Mouse (Mus musculus) liver, embryonic 14.5 days (tissue): ENCODE data around the gene Myo15. TPM values are rescaled to one million over a fixed set of nuclear protein-coding genes. Genes with fewer than 3 reads are reported as not detected.

ENCODE experiments used
- ATAC-seq: fragments of 200-750 bp; cut with Nextera tagmentation; 2 replicates; pipeline ENCODE4 v1.8.0; 2017; ENCODE audit warnings: moderate number of reproducible peaks, mild to moderate bottlenecking, moderate library complexity; ENCODE audit not compliant: insufficient read depth
- DNase-seq, 3 experiments: peaks; one replicate each; pipeline ENCODE4 v3.0.0-alpha.2; 2012 to 2013; ENCODE audit warnings: low read depth in 3 of 3, low spot score in 3 of 3
- H3K27ac ChIP-seq: fragments of 300-500 bp; sonication (generic); 2 replicates; pipeline ENCODE4 v1.5.1; 2014; ENCODE audit warnings: moderate library complexity, mild to moderate bottlenecking, control low read depth, inconsistent platforms
- H3K27me3 ChIP-seq: fragments of 300-500 bp; sonication (generic); 2 replicates; pipeline ENCODE4 v1.6.1; 2014; ENCODE audit warnings: mild to moderate bottlenecking, low read length, moderate library complexity; ENCODE audit not compliant: control insufficient read depth, insufficient read depth
- H3K36me3 ChIP-seq: fragments of 300-500 bp; sonication (generic); replicated peaks from 2 replicates; pipeline ENCODE4 v1.6.1; 2014; ENCODE audit warnings: low read depth; ENCODE audit not compliant: control insufficient read depth, insufficient read depth
- H3K4me1 ChIP-seq, 2 experiments: fragments of 200-500 bp in 1 of 2; fragments of 300-500 bp in 1 of 2; sonication (generic) in 1 of 2; replicated peaks; 2 replicates each; pipeline ENCODE4 v1.6.1; 2012 to 2014; ENCODE audit warnings: antibody characterized with exemption in 1 of 2, inconsistent platforms in 1 of 2, low read length in 1 of 2; ENCODE audit not compliant: control insufficient read depth in 2 of 2, insufficient read depth in 2 of 2
- H3K4me2 ChIP-seq: fragments of 300-500 bp; sonication (generic); 2 replicates; pipeline ENCODE4 v1.6.1; 2014; ENCODE audit warnings: low read depth, mild to moderate bottlenecking, control low read depth, moderate library complexity
- H3K4me3 ChIP-seq, 2 experiments: fragments of 200-500 bp in 1 of 2; fragments of 300-500 bp in 1 of 2; sonication (generic) in 1 of 2; 2 replicates each; pipeline ENCODE4 v1.5.1; 2012 to 2014; ENCODE audit warnings: low read depth in 2 of 2, low read length in 2 of 2, mild to moderate bottlenecking in 2 of 2, control low read depth in 1 of 2, inconsistent platforms in 1 of 2, moderate library complexity in 1 of 2; ENCODE audit not compliant: insufficient read depth in 1 of 2
- H3K9ac ChIP-seq: fragments of 300-500 bp; sonication (generic); replicated peaks from 2 replicates; pipeline ENCODE4 v1.6.1; 2014; ENCODE audit warnings: mild to moderate bottlenecking, control low read depth, moderate library complexity
- H3K9me3 ChIP-seq: fragments of 300-500 bp; sonication (generic); 2 replicates; pipeline ENCODE4 v1.6.1; 2016; ENCODE audit warnings: low read length, mixed read lengths; ENCODE audit not compliant: control insufficient read depth
- CTCF ChIP-seq: IDR thresholded peaks from 2 replicates; pipeline ENCODE4 v1.5.1; 2016; ENCODE audit warnings: antibody characterized with exemption, low read depth, control low read depth
- EP300 ChIP-seq: IDR thresholded peaks from 2 replicates; pipeline ENCODE4 v1.6.1; 2016; ENCODE audit warnings: antibody characterized with exemption, low read depth
- WGBS: fragments of 180-500 bp; shearing (Covaris S2); extraction: QIAGEN DNeasy Blood & Tissue Kit; methylation state at CpG from one replicate; pipeline ENCODE4 v1.1.7; 2014; ENCODE audit not compliant: insufficient replicate concordance; 5-methylcytosine and 5-hydroxymethylcytosine counted together
- polyA plus RNA-seq, 2 experiments: library from polyadenylated mRNA; depleted of rRNA in 1 of 2; stranded (reverse) in 1 of 2; unstranded in 1 of 2; fragments of >200 nt; fragmentation: Nextera tagmentation in 1 of 2; extraction: Ambion mirVana in 1 of 2; gene quantifications; 2 replicates each; pipeline versions ENCODE4 v1.2.1 to v1.2.3; 2012 to 2014

Myo15 gene
- polyA plus RNA-seq, 2 experiments = 0.18 to 0.64 TPM

DNA sequence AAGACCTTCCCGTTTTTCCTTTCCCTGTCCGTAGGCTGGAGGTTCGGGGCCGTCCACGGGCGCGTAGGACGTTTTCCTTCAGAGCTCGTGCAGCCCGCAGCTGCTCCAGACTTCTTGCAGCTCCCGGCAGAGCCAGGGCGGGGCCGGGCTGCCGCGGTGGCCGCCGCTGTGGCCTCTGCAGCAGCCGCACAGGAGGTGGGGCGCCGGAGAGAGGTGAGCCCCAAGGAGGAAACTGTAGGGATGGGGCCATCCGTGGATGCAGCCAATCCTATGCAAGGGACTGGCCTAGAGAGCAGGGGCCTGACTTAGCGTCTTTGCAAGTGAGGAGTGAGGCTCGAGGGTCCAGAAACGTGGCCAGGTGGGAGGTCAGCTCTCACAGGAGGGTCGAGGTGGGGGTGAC is 40.4 kb downstream of the Myo15 start:
- Histone ChIP-seq H3K36me3 (no peaks in the 10 kb centered on the region), H3K9me3 (no peaks in the 10 kb centered on the region), H3K4me3 (peak overlapping the region; percentile 23 to 51), H3K27me3 (no peaks in the 10 kb centered on the region), H3K4me2 (peak overlapping the region; percentile 90), H3K4me1 (peaks cover 15 to 21% of the 10 kb centered on the region in 2 experiments), H3K27ac (peak overlapping the region; percentile 75), H3K9ac (peak overlapping the region; percentile 43)
- DNase-seq (peak; percentile 23 to 50 (median 49)), ATAC-seq (peak; percentile 82)
- WGBS = under 1% methylated on average over 25 of the region's 25 CpGs
- TF ChIP-seq EP300 (no peak), CTCF (no peak)

DNA sequence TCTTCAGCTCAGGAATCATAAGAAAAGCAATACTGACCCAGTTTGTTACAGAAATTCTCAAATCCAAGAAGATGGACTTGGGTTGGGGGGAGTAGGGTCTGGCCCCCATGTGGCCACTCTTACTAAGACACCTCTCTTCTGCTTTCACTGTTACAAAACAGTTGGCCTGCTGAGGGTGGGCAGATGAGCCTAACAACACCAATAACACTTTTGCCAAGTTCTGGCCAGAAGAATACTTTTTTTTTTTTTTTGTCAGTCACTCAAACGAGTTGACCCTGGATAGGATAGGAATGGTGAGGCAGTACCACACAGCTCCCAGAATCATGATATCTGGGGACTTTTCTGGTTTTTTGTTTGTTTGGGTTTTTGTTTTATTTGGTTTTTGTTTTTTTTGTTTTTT is 42.8 kb downstream of the Myo15 start:
- H3K4me1 ChIP-seq = peaks cover 15 to 21% of the 10 kb centered on the region in 2 experiments
- no peak overlapping the region for H3K27ac ChIP-seq
- WGBS = 74% methylated on average over 1 of the region's 1 CpGs
- no peaks in the 10 kb centered on the region for H3K27me3 ChIP-seq
- H3K9ac ChIP-seq = no peak overlapping the region
- H3K4me3 ChIP-seq = no peak overlapping the region
- ATAC-seq (no peak), DNase-seq (no peak)
- H3K4me2 ChIP-seq = no peak overlapping the region
- H3K36me3 ChIP-seq = no peaks in the 10 kb centered on the region
- H3K9me3 ChIP-seq = no peaks in the 10 kb centered on the region
- TF ChIP-seq CTCF (no peak), EP300 (no peak)

DNA sequence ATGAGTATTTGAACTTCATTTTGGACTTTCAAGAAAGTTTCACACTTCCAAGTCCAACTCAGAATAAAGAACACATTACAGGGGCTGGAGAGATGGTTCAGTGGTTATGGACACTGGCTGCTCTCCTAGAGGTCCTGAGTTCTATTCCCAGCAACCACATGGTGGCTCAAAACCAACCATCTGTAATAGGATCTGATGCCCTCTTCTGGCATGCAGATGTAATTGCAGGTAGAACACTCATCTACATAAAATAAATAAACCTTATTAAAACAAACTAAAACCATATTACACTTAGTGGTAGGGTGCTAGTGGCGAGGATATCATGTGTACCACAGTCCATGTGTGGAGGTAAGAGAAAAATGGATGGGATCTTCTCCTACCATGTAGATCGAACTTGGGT is 43.4 kb downstream of the Myo15 start:
- DNase-seq (no peak), ATAC-seq (no peak)
- H3K36me3 ChIP-seq = no peaks in the 10 kb centered on the region
- H3K4me3 ChIP-seq = no peak overlapping the region
- peaks cover 15 to 21% of the 10 kb centered on the region in 2 experiments for H3K4me1 ChIP-seq
- H3K27me3 ChIP-seq = no peaks in the 10 kb centered on the region
- no peaks in the 10 kb centered on the region for H3K9me3 ChIP-seq
- no peak overlapping the region for H3K9ac ChIP-seq
- 55% methylated on average over 2 of the region's 2 CpGs for WGBS
- peak; percentile 71 for TF ChIP-seq CTCF
- TF ChIP-seq EP300 = no peak
- H3K4me2 ChIP-seq = no peak overlapping the region
- H3K27ac ChIP-seq = no peak overlapping the region

DNA sequence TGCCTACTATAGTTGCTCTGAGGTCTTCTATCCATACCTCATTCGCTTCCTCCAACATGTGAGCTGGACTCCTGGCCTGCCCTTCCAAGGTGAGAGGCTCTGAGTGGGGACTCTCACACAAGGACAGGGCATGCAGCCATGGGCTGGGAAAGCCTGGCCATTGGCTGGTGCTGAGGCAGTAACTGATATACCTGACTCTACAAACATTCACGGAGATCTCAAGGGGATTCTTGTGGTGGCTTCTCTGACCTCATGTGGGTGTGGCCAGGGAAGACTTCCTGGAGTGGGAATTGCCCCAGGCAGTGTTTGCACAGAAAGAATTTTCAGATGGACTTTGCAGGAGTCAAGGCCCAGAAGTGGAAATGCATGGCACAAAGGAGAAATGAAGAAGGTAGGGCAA is 45.8 kb downstream of the Myo15 start:
- ATAC-seq (no peak), DNase-seq (no peak)
- Histone ChIP-seq H3K4me2 (no peak overlapping the region), H3K4me3 (no peak overlapping the region), H3K27me3 (no peaks in the 10 kb centered on the region), H3K4me1 (peaks cover 2 to 3% of the 10 kb centered on the region in 2 experiments; a peak in 2 of 4 replicates), H3K36me3 (no peaks in the 10 kb centered on the region), H3K9me3 (no peaks in the 10 kb centered on the region), H3K27ac (no peak overlapping the region), H3K9ac (no peak overlapping the region)
- 54% methylated on average over 2 of the region's 2 CpGs for WGBS
- TF ChIP-seq EP300 (no peak), CTCF (no peak)

DNA sequence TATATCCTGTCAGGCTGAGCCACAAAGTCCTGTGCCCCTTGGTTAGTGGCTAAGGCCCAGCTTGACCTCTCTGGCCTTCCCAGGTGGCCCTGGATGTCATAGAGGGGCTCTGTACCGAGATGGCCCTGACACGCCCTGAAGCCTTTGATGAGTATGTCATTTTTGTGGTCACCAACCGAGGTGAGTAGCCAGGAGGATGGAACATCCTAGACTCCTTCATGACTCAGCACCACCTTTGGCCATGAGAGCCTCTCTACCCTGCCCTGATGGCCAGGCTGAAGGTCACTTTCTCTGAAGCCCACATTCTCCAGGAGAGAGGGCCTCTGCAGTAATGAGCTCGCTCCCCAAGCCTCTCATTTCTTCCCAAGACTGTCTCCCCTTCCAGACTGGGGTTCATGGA is 49.2 kb downstream of the Myo15 start:
- Histone ChIP-seq H3K27ac (no peak overlapping the region), H3K9ac (no peak overlapping the region), H3K36me3 (no peaks in the 10 kb centered on the region), H3K9me3 (no peaks in the 10 kb centered on the region), H3K27me3 (no peaks in the 10 kb centered on the region), H3K4me3 (no peak overlapping the region), H3K4me1 (no peaks in the 10 kb centered on the region), H3K4me2 (no peak overlapping the region)
- no peak for TF ChIP-seq EP300
- 35% methylated on average over 4 of the region's 4 CpGs for WGBS
- ATAC-seq = no peak
- no peak for DNase-seq
